ENCODE assay signal across 8 mouse cellular contexts in genomic region chr5:134372926-134373658, GRCm38 (mm10). TPM values are rescaled to one million over a fixed set of nuclear protein-coding genes. Genes with fewer than 3 reads are reported as not detected.
DNase-seq lines count a peak whose midpoint lies in the region; ATAC-seq and TF ChIP-seq lines count a peak whose summit lies in the region.
"Had no signal": no experiment of that assay in that cellular context is flagged by ENCODE, and none has a peak within 500 bp of the region (broad histone marks: within the 10 kb centered on the region; RNA-seq: fewer than 3 reads in every experiment).

No protein-coding gene starts in this region.

- DNase-seq in liver, postnatal 0 days = no peak
- no peak for DNase-seq in liver
- peak; percentile 58 for DNase-seq in thymus, postnatal 25 days
- no peak for DNase-seq in forebrain, embryonic 10.5 days (ENCODE audit: extremely low spot score, low spot score)
- no peak for DNase-seq in cerebellum, postnatal 4 days (ENCODE audit: low spot score in 2 of 2)

- H3K4me1 ChIP-seq in liver, postnatal 0 days (ENCODE audit: insufficient read depth) = no peaks in the 10 kb centered on the region
- H3K4me1 ChIP-seq in ES-Bruce4 (ENCODE audit: control insufficient read depth, insufficient read depth, low read length) = no peaks in the 10 kb centered on the region
- no peaks in the 10 kb centered on the region for H3K4me1 ChIP-seq in cortical plate, adult 2 months (ENCODE audit: control insufficient read depth, insufficient read depth, low read length)
- H3K4me1 ChIP-seq in forebrain, embryonic 10.5 days = peaks cover 20% of the 10 kb centered on the region
- H3K4me1 ChIP-seq: kidney, embryonic 15.5 days had no signal

- no peak overlapping the region for H3K4me2 ChIP-seq in liver, postnatal 0 days (ENCODE audit: low read depth, low read length)
- H3K4me2 ChIP-seq: kidney, embryonic 15.5 days had no signal

- ATAC-seq in liver, postnatal 0 days = no peak

- H3K27ac ChIP-seq in liver, postnatal 0 days (ENCODE audit: low read depth) = no peak overlapping the region
- H3K27ac ChIP-seq in ES-Bruce4 (ENCODE audit: insufficient read depth, low read length) = no peak overlapping the region
- H3K27ac ChIP-seq in cortical plate, adult 2 months (ENCODE audit: insufficient read depth, low read length) = no peak overlapping the region
- H3K27ac ChIP-seq in forebrain, embryonic 10.5 days = no peak overlapping the region

- no peaks in the 10 kb centered on the region for H3K27me3 ChIP-seq in liver, postnatal 0 days (ENCODE audit: insufficient read depth, low read length)
- no peaks in the 10 kb centered on the region for H3K27me3 ChIP-seq in ES-Bruce4 (ENCODE audit: control insufficient read depth, insufficient read depth, low read length, poor library complexity, severe bottlenecking)
- H3K27me3 ChIP-seq in forebrain, embryonic 10.5 days (ENCODE audit: poor library complexity, severe bottlenecking) = no peaks in the 10 kb centered on the region
- H3K27me3 ChIP-seq: kidney, embryonic 15.5 days had no signal

- no peak overlapping the region for H3K9ac ChIP-seq in liver, postnatal 0 days (replicated peaks)
- H3K9ac ChIP-seq in ES-Bruce4 (ENCODE audit: low read depth, poor library complexity, severe bottlenecking) = no peak overlapping the region
- H3K9ac ChIP-seq: kidney, embryonic 15.5 days had no signal

- H3K9me3 ChIP-seq in liver, postnatal 0 days (ENCODE audit: low read length) = no peaks in the 10 kb centered on the region
- H3K9me3 ChIP-seq in ES-Bruce4 (replicated peaks; ENCODE audit: control insufficient read depth, insufficient read depth, low read length, poor library complexity, severe bottlenecking) = no peaks in the 10 kb centered on the region
- H3K9me3 ChIP-seq in forebrain, embryonic 10.5 days = 0 out of 2 replicates have a peak, but pooled peaks cover 5% of the 10 kb centered on the region
- H3K9me3 ChIP-seq: kidney, embryonic 15.5 days had no signal

- TF ChIP-seq POLR2A in ES-Bruce4 (IDR thresholded peaks at IDR 0.05; ENCODE audit: insufficient read depth, low read length) = no peak
- TF ChIP-seq POLR2A in cortical plate, adult 2 months (IDR thresholded peaks at IDR 0.05; ENCODE audit: extremely low read depth, insufficient read depth, low read length) = no peak

- H3K36me3 ChIP-seq in liver, postnatal 0 days (replicated peaks; ENCODE audit: insufficient read depth, low read length) = peaks cover 2% of the 10 kb centered on the region; the same call in 1 of the 2 replicates
- 0 out of 2 replicates have a peak, but pooled peaks cover 11% of the 10 kb centered on the region for H3K36me3 ChIP-seq in ES-Bruce4 (ENCODE audit: control insufficient read depth, insufficient read depth, low read length, poor library complexity, severe bottlenecking)
- H3K36me3 ChIP-seq in forebrain, embryonic 10.5 days (replicated peaks) = no peaks in the 10 kb centered on the region; the same call in 1 of the 2 replicates

- no peak overlapping the region for H3K4me3 ChIP-seq in liver, postnatal 0 days (ENCODE audit: low read depth, low read length)
- H3K4me3 ChIP-seq in ES-Bruce4 (ENCODE audit: low read depth, low read length) = no peak overlapping the region
- no peak overlapping the region for H3K4me3 ChIP-seq in cortical plate, adult 2 months (ENCODE audit: insufficient read depth, low read length)
- H3K4me3 ChIP-seq in forebrain, embryonic 10.5 days = no peak overlapping the region
- H3K4me3 ChIP-seq: kidney, embryonic 15.5 days had no signal

- 83% methylated on average over 6 of the region's 6 CpGs for WGBS in liver, postnatal 0 days (ENCODE audit: insufficient replicate concordance)
- WGBS in forebrain, embryonic 10.5 days = 96% methylated on average over 6 of the region's 6 CpGs

- TF ChIP-seq EP300 in liver, postnatal 0 days (IDR thresholded peaks at IDR 0.05; ENCODE audit: low read depth) = no peak
- no peak for TF ChIP-seq EP300 in ES-Bruce4 (IDR thresholded peaks at IDR 0.05; ENCODE audit: insufficient read depth, low read depth, low read length)

- peak; percentile 55 for TF ChIP-seq CTCF in liver, postnatal 0 days (IDR thresholded peaks at IDR 0.05; ENCODE audit: low read depth)
- peak; percentile 46 for TF ChIP-seq CTCF in ES-Bruce4 (IDR thresholded peaks at IDR 0.05; ENCODE audit: low read depth, low read length)
- TF ChIP-seq CTCF in cortical plate, adult 2 months (IDR thresholded peaks at IDR 0.05; ENCODE audit: extremely low read depth, insufficient read depth, low read length) = 0 out of 2 replicates have a peak, but pooled peaks have one; percentile 14

RNA-seq across cellular contexts. Expression of gene Gtf2i, which starts 58.5 kb away (rescaled TPM):
- 29.8 and 34.7 TPM in 2 replicates for polyA plus RNA-seq in liver, postnatal 0 days (2015; fragmentation: Nextera tagmentation; extraction: Ambion mirVana)
- 240 and 242 TPM in 2 replicates for polyA plus RNA-seq in ES-Bruce4 (2011; ENCODE audit: insufficient read depth, insufficient read length, low read depth, missing spikeins)
- 149 and 157 TPM in 2 replicates for polyA plus RNA-seq in cortical plate, adult 2 months (2012; rRNA removed)
- polyA plus RNA-seq in forebrain, embryonic 10.5 days (2016; fragmentation: Nextera tagmentation; extraction: Ambion mirVana) = 174 and 178 TPM in 2 replicates
